Comparison of ENCODE assay signal across 25 mouse cellular contexts in the genomic region with DNA sequence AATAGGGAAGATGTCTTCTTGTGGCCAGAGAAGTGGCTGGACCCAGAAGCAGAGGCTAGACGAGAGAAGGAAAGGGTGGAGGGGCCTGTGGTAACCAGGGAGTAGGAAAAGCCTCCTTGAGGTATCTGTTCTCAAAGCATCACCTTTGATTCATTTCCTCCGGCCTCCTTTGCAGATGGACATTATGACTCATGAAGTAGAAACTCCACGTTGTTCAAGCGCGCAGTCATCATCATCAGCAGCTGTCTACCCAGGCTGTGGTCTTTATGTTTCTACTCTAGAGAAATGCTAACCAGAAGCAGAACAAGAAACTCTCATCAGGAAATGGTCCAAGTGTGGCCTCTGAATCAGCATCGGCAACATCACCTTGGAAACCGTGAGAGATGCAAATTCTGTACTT. TPM values are rescaled to one million over a fixed set of nuclear protein-coding genes. Genes with fewer than 3 reads are reported as not detected.
"Had no signal": no experiment of that assay in that cellular context is flagged by ENCODE, and none has a peak within 500 bp of the region (broad histone marks: within the 10 kb centered on the region; RNA-seq: fewer than 3 reads in every experiment).

No protein-coding gene starts in this region.

- H3K27ac ChIP-seq: heart, embryonic 10.5 days; hindbrain, embryonic 10.5 days; hindbrain, embryonic 12.5 days; hindbrain, embryonic 14.5 days; intestine, embryonic 15.5 days; limb, embryonic 13.5 days; limb, embryonic 15.5 days; liver, embryonic 12.5 days; liver, embryonic 14.5 days had no signal

- H3K9ac ChIP-seq: heart, embryonic 12.5 days; hindbrain, embryonic 12.5 days; hindbrain, embryonic 14.5 days; intestine, embryonic 15.5 days; limb, embryonic 13.5 days; limb, embryonic 15.5 days; liver, embryonic 12.5 days; liver, embryonic 14.5 days had no signal

- H3K4me2 ChIP-seq: heart, embryonic 12.5 days; hindbrain, embryonic 12.5 days; hindbrain, embryonic 14.5 days; intestine, embryonic 15.5 days; limb, embryonic 13.5 days; limb, embryonic 15.5 days; liver, embryonic 12.5 days had no signal

- ATAC-seq: hindbrain, embryonic 16.5 days; inflammation-experienced regulatory T-cells, adult 6 months; intestine, embryonic 15.5 days; intestine, postnatal 0 days; liver, embryonic 12.5 days had no signal

- H3K4me3 ChIP-seq: heart, embryonic 10.5 days; heart, embryonic 12.5 days; hindbrain, embryonic 10.5 days; hindbrain, embryonic 12.5 days; intestine, embryonic 15.5 days; limb, embryonic 13.5 days; limb, embryonic 15.5 days; liver, embryonic 12.5 days had no signal

- H3K4me1 ChIP-seq: heart, embryonic 10.5 days; heart, embryonic 12.5 days; hindbrain, embryonic 10.5 days; hindbrain, embryonic 12.5 days; intestine, embryonic 15.5 days; limb, embryonic 13.5 days; limb, embryonic 15.5 days; liver, embryonic 12.5 days had no signal

- H3K9me3 ChIP-seq: heart, embryonic 10.5 days; heart, embryonic 12.5 days; hindbrain, embryonic 10.5 days; hindbrain, embryonic 12.5 days; intestine, embryonic 15.5 days; limb, embryonic 13.5 days; limb, embryonic 15.5 days; liver, embryonic 12.5 days had no signal

- H3K36me3 ChIP-seq: heart, embryonic 10.5 days; heart, embryonic 12.5 days; hindbrain, embryonic 10.5 days; hindbrain, embryonic 12.5 days; intestine, embryonic 15.5 days; limb, embryonic 13.5 days; limb, embryonic 15.5 days; liver, embryonic 12.5 days had no signal

- DNase-seq: gastrocnemius, postnatal 14 days; gastrocnemius, postnatal 36 days; heart, adult 18-20 months; heart, postnatal 10 days; heart, postnatal 4 days; kidney, adult 18-20 months; kidney, adult 8-10 months; kidney, postnatal 14 days; kidney, postnatal 36 days; layer of hippocampus, adult 9-11 months; layer of hippocampus, postnatal 36 days; left cerebral cortex, postnatal 4 days had no signal

- H3K27me3 ChIP-seq: heart, embryonic 12.5 days; hindbrain, embryonic 12.5 days; intestine, embryonic 15.5 days; limb, embryonic 13.5 days; limb, embryonic 15.5 days; liver, embryonic 12.5 days had no signal

RNA-seq across cellular contexts. Expression of a gene that starts 50.3 kb away (rescaled TPM):
- polyA plus RNA-seq: heart, embryonic 12.5 days had no signal
